Mouse (Mus musculus): ENCODE data around the gene Dnase1l1.

Dnase1l1 gene

DNA sequence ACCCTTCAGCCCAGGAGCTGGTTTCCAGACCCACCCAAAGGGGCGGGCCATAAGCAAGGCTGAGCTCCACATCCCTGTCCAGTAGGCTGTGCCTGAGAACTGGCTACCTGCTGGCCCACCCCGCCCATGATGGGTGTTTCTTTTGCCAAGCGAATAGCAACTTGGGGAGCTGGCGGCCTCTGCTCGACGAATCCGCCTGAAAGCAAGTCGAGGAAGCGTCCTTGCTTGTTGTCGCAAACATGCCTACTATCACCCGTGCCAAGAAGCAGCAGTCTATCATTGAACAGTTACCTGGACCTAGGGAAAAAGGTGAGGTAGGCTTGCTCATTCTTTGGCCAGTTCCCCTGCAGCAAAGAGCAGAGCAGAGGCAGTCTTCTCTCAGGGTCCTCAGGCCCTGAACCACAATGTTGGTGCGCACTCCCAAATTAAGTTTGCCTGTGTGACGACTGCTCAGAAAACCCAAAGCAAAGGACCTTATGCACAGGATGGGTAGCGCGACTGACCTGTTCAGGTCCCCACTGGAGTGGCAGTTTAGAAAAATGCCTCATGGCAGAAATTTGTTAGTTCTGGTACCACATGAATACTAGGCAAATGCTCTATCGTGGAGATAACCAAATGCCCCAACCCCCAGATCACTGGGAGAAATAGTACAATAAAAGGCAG lies at the start of gene Dnase1l1, which contains the start of gene Taz:
Dnase1l1 (minus strand) TSS at position 606 of the 663 bp plus-strand sequence.
Taz (plus strand) TSS at position 181 of the 663 bp plus-strand sequence.
- no peak for TF ChIP-seq GATA4 (IDR thresholded peaks at IDR 0.05; ENCODE audit: insufficient replicate concordance, low read length)

DNA sequence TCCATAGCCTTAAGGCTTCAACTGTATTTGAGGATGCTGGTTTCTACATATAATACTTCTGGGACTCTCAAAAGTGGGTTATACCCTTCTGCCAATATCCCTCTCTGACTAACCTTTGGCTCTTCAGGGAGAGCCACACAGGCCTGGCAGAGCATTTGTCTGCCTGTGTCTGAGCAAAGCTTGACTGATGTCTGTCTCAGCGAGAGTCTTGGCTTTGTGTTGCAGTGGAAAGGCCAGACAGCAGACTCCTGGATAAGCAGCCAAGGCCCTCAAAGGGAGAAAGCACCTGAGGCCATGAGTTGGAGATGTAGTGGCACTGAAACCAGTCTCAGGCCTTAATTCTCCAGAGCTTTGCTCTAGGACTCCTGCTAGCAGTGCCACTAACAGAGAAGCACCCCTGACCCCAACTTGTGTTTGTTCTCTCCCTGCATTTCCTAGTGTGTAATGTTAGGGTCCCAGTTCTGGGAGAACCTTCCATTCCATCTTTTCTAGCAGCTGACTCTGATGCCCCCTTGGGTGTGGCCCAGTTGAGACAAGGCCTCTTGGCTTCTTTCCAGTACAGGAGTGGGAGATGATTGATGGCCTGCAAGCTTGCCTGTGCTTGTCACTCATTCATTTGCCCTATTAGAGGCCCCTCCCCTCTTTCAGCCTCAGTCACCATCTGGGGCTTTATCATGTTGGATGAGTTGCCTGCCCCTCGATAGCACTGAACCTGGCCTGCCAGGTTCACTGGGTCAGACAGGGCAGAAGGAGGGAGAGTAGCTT lies 48.2 kb upstream of the Dnase1l1 start:
- TF ChIP-seq GATA4 (IDR thresholded peaks at IDR 0.05; ENCODE audit: insufficient replicate concordance, low read length) = no peak

DNA sequence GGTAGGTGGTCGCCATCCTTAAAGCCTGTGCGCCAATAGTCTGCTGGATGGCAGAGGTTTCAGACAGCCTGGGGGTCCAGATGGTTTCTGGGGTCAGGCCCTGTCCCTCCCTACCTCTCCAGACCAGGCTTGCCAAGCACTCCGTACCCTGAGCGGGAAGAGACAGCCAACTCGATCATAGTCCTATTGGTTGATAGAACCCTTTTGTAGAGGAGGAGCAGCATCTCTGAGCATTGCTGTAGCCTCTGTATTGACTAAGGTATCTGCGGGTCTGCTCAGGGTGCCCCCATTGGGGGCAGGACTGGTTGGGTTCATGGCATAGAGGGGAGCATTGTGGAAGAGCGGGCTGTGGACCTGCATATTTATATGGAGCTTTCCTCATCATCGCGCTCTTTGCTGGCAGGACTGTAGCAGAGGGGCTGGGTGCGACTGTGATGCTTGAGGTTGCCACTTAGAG lies 47.1 kb upstream of the Dnase1l1 start:
- no peak for TF ChIP-seq GATA4 (IDR thresholded peaks at IDR 0.05; ENCODE audit: insufficient replicate concordance, low read length)

DNA sequence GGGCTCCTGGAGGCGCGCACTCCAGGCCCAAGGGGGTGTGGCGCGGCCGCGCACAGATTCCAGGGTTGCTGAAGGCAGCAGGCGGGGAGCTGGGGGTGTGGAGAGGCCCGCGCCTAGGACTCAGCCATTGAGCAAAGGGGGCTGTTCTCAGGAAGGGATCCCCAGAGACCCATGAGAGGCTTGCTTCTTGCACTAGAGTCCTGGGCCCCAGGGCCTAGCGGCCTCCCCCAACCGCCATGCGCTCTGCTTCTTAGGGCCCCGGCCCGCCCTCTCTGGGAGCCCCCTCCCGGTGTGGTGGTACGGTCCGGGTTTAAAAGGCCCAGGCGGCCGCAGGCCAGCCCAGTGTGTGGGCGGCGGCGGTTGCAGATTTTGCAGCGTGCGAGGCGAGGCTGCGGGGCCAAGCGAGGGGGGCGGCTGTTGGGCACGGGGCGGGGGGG lies 46.6 kb upstream of the Dnase1l1 start, which contains the start of gene Plxna3:
Plxna3 (plus strand) TSS at position 342 of the 437 bp plus-strand sequence.
- no peak for TF ChIP-seq GATA4 (IDR thresholded peaks at IDR 0.05; ENCODE audit: insufficient replicate concordance, low read length)

DNA sequence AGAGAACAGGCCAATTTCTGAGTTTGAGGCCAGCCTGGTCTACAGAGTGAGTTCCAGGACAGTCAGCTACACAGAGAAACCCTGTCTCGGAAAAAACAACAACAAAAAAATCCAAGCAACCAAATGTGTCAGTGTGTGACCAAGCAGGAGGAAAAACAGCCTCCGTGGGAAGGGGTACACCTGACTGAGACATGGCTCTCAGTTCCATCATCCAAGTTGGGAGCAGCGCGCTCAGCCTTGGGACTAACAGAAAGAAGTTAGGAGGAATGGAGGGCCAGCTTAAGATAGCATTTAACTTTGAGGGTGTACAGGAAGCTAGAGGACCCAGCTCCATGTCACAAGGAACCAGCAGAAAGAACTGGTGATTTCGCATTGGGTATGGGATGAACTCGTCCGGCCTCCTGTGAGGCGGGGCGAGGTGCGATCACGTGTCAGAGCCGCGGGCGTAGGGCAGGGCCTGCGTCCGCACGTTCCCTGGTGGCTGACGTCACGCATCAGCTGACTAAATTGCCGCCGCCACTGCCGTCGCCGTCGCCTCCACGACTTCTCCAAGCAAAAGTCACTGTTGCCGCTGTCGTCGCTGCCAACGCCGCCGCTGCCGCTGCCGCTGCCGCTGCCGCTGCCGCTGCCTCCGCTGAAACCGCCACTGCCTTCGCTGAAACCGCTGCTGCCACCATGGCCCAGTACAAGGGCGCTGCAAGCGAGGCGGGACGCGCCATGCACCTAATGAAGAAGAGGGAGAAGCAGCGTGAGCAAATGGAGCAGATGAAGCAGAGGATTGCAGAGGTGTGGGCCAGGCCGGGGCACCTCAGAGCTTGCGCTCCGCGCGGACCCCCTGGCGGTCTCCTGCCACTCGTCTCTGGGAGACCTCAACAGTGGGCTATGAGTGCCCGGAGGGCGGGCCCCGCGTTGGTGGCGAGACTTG lies 30.7 kb upstream of the Dnase1l1 start, which contains the start of gene Fam50a:
Fam50a (plus strand) TSS at position 494 of the 925 bp plus-strand sequence.
- TF ChIP-seq GATA4 (IDR thresholded peaks at IDR 0.05; ENCODE audit: insufficient replicate concordance, low read length) = no peak

DNA sequence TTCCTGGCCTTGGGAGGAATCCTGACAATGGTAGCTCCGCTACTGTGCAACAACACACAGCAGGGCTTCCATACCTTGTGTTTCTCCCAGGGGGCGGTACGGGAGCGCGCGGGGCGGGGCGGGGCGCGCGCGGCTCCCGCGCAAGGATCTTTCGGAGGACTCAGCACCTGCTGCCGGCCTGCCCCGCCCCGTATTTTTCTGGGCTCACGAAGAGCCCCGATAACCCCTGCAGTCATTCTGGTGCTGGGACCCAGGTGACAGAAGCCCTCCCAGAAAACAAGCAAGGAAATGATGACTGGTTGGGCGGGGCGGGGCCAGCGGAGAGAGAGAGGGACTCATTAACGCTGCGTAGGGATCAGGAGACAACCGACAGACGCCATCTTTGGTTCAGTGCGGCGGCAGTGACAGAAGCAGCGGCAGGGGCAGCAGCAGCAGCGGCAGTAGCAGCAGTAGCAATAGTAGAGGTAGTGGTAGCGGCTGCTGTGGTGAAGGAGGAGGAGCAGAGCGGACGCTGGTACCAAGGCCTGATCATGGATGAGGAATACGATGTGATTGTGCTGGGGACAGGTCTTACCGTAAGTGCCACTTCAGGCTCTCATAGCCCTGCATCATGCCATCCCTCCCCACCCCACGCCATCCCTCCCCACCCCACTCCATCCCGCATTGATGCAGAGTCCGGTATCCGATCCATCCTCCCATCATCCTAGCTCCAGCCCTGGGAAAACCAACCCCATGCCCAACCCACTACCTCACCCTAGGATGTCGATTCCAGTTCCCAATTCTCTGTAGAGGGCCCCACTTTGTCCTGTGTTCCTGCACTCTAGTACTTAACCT lies 22.9 kb upstream of the Dnase1l1 start, which contains the start of gene Gdi1:
Gdi1 (plus strand) TSS at position 132 of the 834 bp plus-strand sequence.
- no peak for TF ChIP-seq GATA4 (IDR thresholded peaks at IDR 0.05; ENCODE audit: insufficient replicate concordance, low read length)

DNA sequence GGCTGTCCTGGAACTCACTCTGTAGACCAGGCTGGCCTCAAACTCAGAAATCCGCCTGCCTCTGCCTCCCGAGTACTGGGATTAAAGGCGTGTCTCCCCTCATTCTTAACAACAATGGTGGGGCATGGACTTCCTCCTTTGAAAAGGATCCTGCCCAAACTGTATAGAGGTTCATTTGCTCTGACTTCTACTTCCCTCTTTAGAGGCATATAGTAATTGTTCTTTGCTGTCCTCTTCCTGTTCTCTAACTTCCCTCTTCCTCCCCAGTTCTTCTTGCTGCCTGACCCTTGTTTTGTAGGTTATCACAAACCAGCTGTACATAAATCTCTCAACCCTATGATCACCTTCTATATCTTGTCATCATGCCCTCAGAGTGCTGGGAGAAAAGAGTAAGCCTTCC lies 17.6 kb upstream of the Dnase1l1 start:
- no peak for TF ChIP-seq GATA4 (IDR thresholded peaks at IDR 0.05; ENCODE audit: insufficient replicate concordance, low read length)

DNA sequence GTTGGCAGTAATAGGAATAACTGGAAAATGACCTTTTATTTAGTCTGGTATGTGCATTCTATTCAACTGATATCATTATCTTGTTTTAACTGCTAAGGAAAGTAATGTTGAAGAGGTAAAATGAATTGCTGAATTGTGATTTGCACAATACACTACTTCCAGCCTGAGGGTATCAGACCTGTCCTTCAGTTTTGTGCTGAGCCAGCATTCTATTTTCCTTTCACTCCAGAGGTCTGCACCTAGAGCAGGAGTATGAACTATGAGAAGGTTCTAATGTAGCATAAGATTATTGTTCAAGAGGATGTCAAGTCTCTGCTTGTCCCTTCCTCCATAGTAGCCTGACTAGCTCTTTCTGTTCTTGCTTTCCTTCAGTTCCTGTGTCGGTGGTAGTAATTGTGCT lies 16.2 kb upstream of the Dnase1l1 start:
- TF ChIP-seq GATA4 (IDR thresholded peaks at IDR 0.05; ENCODE audit: insufficient replicate concordance, low read length) = no peak

DNA sequence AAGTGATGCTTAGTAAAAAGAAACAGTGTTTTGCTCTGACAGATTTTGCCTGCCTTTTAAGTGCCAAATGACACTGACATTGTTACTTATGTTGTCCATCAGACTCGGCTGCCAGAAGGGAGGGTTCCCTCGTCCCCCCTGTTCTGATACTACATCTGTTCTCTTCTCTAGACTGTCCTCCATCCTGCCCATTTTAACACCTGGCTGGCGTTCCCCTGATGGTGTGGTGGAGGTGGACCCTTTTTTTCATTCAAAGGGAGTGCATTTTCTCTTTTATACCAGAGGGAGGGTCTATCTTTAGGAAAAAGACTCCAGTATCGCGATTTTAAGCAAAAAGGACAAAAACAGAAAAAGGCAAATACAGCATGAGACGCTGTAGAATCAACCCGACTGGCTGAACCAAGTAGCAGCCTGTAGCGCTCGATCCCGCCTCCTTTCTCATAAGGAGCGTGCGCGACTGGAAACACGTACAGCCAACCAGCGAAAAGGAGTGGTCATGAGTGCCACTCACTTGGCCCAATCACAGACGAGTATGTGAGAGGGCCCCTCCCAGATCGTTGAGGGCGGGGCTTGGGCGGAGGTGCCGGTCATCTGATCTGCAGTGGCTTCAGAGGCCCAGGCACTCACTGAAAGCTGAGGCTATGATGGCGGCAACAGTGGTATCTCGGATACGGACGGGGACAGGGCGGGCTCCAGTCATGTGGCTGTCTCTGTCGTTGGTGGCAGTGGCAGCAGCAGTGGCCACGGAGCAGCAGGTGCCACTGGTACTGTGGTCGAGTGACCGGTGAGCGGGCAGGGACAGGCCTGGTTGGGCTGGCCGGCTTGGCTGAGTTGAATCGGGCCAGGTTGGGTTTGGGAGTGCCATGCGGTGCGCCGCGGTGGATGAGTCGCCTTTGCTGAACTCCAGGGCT lies 14.7 kb upstream of the Dnase1l1 start, which contains the start of gene Atp6ap1:
Atp6ap1 (plus strand) TSS at position 560 of the 911 bp plus-strand sequence.
- no peak for TF ChIP-seq GATA4 (IDR thresholded peaks at IDR 0.05; ENCODE audit: insufficient replicate concordance, low read length)

DNA sequence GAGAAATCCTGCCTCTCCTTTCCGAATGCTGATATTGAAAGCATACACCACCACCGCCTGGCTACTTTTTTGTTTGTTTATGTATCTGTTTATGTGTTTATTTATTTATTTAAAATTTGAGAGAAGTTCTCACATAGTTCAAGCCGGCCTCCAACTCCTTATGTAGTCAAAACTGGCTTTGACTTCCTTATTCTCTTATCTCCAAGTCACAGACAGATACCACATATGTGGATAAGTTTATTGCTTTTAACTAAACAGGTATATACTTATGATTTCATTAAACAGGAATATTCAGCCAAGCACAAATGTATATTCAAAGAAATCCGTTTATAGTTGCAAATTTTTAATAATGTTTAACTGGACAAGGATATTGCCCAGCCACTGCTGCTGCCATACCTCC lies 11.3 kb upstream of the Dnase1l1 start:
- no peak for TF ChIP-seq GATA4 (IDR thresholded peaks at IDR 0.05; ENCODE audit: insufficient replicate concordance, low read length)

DNA sequence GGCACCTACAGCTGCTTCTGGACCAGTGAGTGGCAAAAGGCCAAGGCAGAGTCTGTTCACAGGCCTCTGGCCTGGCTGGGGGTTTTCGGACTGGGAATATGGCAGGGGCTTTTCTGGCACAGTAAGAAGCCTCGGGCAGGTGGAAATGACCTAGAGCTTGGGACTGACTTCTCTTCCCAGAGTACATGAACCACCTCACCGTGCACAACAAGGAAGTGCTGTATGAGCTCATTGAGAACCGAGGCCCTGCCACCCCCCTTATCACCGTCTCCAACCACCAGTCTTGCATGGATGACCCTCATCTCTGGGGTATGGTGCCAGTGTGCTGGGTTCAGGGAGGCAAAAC lies 928 bp upstream of the Dnase1l1 start:
- TF ChIP-seq GATA4 (IDR thresholded peaks at IDR 0.05; ENCODE audit: insufficient replicate concordance, low read length) = no peak

DNA sequence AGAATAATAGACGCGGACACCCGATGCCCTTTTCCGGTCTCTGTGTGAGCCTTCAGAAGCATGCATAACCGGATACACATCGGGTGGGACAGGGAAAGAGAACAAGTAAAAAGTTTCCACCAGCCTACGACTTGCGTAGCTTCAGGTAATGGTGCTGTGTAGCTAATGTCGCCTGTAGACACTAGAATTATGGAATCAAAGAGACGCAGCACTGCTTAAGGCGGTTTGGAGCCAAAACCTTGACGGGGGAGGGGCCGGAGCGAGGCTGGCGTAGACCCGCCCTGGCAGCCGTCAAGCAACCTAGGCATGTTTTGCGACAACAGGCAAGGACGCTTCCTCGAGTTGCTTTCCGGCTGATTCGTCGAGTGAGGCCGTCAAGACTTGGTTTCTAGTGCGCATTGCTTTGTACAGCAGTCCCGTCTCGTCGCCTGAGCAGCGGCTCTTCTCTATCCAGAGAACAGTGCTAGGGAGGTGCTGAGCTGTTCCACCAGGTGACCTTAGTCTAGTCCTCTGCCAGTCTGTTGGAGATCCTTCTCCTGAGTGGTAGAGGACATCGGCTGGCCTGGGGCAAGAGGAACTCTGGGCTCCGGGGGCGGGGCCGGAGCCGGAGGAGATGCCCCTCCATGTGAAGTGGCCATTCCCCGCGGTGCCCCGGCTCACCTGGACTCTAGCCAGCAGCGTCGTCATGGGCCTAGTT lies 406 bp upstream of the Dnase1l1 start:
- no peak for TF ChIP-seq GATA4 (IDR thresholded peaks at IDR 0.05; ENCODE audit: insufficient replicate concordance, low read length)

Data from liver, adult (tissue).